Mouse (Mus musculus): ENCODE data around the gene Man2a1.

DNA sequence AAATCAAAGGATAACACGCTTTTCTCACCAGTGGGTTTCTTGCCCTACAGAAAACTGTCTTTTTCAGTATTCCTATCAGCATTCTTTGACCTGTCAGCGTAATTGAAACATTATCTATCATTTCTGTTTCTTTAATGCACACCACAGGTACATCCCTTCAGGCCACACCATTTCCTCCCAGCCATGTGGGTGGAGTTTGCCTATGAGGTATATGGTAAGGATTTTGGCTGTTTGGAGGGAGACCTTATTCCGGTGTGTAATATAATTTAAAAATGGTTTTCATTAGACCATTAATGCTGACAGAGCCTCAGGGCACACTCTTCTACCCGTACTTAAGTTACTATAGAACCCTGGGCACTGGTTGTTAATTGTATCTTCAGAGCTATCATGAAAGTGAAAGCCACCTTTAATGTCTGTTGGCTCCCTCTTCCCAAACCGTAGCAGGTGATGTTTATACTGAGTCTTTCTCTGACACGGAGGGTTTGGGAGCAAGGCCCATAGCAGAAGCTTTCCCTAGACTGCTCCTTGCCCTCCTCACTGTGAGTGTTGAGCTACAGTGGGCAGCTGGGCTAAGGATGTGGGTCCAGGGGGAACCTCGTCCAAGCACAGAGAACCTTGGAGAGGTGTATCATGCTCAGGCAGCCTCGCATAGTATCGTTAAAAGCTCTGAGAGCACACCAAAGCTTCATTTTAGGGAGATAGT is 21.3 kb downstream of the Man2a1 start:
- no peak for TF ChIP-seq EP300 (IDR thresholded peaks at IDR 0.05; ENCODE audit: low read depth)
- TF ChIP-seq CTCF (IDR thresholded peaks at IDR 0.05; ENCODE audit: low read depth), result no peak

Measured in liver, postnatal 0 days (tissue).